Mouse (Mus musculus) megakaryocyte, embryonic 14.5 days (primary cell): ENCODE results near the gene Mrgpra4.

Experiments used
- FLI1 ChIP-seq: IDR thresholded peaks from 2 replicates; pipeline ENCODE4 v1.6.1; 2012; ENCODE audit warnings: low read length, inconsistent platforms, mixed read lengths
- GATA1 ChIP-seq: IDR thresholded peaks from 3 replicates; pipeline ENCODE4 v1.6.1; 2012; ENCODE audit warnings: mixed read lengths, low read length, inconsistent platforms, borderline replicate concordance

DNA sequence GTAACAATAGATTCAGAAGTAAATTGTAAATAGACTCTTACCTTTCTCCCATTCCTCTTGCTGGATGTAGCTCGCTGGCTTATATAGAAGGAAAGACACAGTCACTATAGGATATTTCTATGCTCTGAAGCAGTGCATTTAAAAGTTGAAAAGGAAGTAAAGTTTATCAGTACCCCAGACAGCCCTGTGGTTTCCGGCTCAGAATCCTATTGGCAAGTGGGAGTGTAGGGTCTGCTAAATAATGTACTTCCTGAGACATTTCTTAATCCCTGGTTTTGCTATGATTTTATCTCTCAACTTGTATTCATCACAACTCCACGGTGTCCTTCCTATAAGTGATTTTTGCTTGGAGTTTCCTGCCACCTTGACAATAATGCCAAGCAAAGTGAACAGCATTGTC lies 13.8 kb upstream of the Mrgpra4 start:
- TF ChIP-seq GATA1 (no peak), FLI1 (no peak)
